Mouse (Mus musculus): ENCODE data around the gene Otos. TPM values are rescaled to one million over a fixed set of nuclear protein-coding genes. Genes with fewer than 3 reads are reported as not detected.

Gene Otos
- polyA plus RNA-seq, 1 experiment, result 1.6 TPM

DNA sequence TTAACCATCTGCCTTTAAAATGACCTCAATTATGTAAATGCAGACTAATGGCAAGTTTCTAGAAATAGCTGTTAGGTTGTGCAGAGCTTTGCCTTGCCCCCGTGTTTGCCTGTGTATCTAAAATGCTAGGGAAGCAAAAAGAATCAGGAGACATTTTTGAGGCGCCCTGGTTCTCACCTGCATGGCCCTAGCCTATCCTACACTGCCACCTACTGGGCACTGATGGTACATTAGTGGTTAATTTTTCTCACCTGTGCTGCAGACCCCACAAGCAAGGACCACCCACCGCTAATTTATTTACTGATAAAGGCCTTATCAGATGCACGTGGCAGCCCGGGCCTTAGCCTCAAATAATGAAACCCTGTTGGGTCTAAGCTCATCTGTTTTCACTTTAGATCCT, 37.6 kb downstream of the Otos start:
- H3K27ac ChIP-seq (ENCODE audit: control insufficient read depth, insufficient read depth, low read length), result no peak overlapping the region
- peak; percentile 68 for DNase-seq
- no peaks in the 10 kb centered on the region for H3K36me3 ChIP-seq (ENCODE audit: control insufficient read depth, insufficient read depth, low read length)
- no peaks in the 10 kb centered on the region for H3K27me3 ChIP-seq (ENCODE audit: control insufficient read depth, insufficient read depth, low read length)
- H3K4me3 ChIP-seq (ENCODE audit: control insufficient read depth, insufficient read depth, low read length), result no peak overlapping the region
- 2% methylated on average over 5 of the region's 5 CpGs for WGBS
- no peak for TF ChIP-seq POLR2A (IDR thresholded peaks at IDR 0.05; ENCODE audit: control insufficient read depth, extremely low read depth, insufficient read depth, low read length, poor library complexity)
- no peak for TF ChIP-seq CTCF (IDR thresholded peaks at IDR 0.05; ENCODE audit: borderline replicate concordance, control insufficient read depth, extremely low read depth, insufficient read depth, low read length, poor library complexity)
- no peaks in the 10 kb centered on the region for H3K4me1 ChIP-seq (replicated peaks; ENCODE audit: control insufficient read depth, insufficient read depth, low read length)

DNA sequence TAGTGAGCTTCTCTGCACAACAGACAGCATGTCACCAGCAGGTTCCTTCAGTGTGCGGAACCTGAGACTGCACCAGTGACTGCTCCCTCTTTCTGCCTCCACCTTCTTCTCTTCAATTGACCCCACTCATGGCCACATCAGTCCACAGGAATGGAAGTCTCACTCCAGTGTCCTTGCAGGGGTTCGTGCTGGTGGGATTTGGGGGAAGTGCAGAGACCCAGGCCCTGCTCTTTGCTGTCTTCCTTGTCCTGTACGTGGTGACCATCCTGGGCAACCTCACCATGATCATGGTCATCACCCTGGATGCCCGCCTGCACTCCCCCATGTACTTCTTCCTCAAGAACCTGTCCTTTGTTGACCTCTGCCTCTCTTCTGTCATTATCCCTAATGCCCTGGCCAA, 40.9 kb downstream of the Otos start:
- H3K27me3 ChIP-seq (ENCODE audit: control insufficient read depth, insufficient read depth, low read length), result no peaks in the 10 kb centered on the region
- no peaks in the 10 kb centered on the region for H3K4me1 ChIP-seq (replicated peaks; ENCODE audit: control insufficient read depth, insufficient read depth, low read length)
- no peak for TF ChIP-seq CTCF (IDR thresholded peaks at IDR 0.05; ENCODE audit: borderline replicate concordance, control insufficient read depth, extremely low read depth, insufficient read depth, low read length, poor library complexity)
- TF ChIP-seq POLR2A (IDR thresholded peaks at IDR 0.05; ENCODE audit: control insufficient read depth, extremely low read depth, insufficient read depth, low read length, poor library complexity), result no peak
- no peak overlapping the region for H3K27ac ChIP-seq (ENCODE audit: control insufficient read depth, insufficient read depth, low read length)
- no peak for DNase-seq
- 87% methylated on average over 4 of the region's 4 CpGs for WGBS
- H3K4me3 ChIP-seq (ENCODE audit: control insufficient read depth, insufficient read depth, low read length), result no peak overlapping the region
- no peaks in the 10 kb centered on the region for H3K36me3 ChIP-seq (ENCODE audit: control insufficient read depth, insufficient read depth, low read length)

GRCm38 (mm10) chr1:92605482-92605881, 43.2 kb downstream of the Otos start, which contains the start of gene Olfr1410:
Gene Olfr1410, plus strand, starts transcription at chr1:92605782.
- Histone ChIP-seq H3K27me3 (ENCODE audit: control insufficient read depth, insufficient read depth, low read length) (no peaks in the 10 kb centered on the region), H3K4me1 (replicated peaks; ENCODE audit: control insufficient read depth, insufficient read depth, low read length) (no peaks in the 10 kb centered on the region), H3K4me3 (ENCODE audit: control insufficient read depth, insufficient read depth, low read length) (no peak within 1 kb of the TSS), H3K36me3 (ENCODE audit: control insufficient read depth, insufficient read depth, low read length) (no peaks in the 10 kb centered on the region), H3K27ac (ENCODE audit: control insufficient read depth, insufficient read depth, low read length) (no peak within 1 kb of the TSS)
- WGBS, result 90% methylated on average over 1 of the region's 1 CpGs
- TF ChIP-seq CTCF (IDR thresholded peaks at IDR 0.05; ENCODE audit: borderline replicate concordance, control insufficient read depth, extremely low read depth, insufficient read depth, low read length, poor library complexity) (no peak), POLR2A (IDR thresholded peaks at IDR 0.05; ENCODE audit: control insufficient read depth, extremely low read depth, insufficient read depth, low read length, poor library complexity) (no peak)
- no peak for DNase-seq

GRCm38 (mm10) chr1:92596019-92596418, 52.6 kb downstream of the Otos start:
- WGBS, result 90% methylated on average over 3 of the region's 3 CpGs
- H3K4me1 ChIP-seq (replicated peaks; ENCODE audit: control insufficient read depth, insufficient read depth, low read length), result no peaks in the 10 kb centered on the region
- DNase-seq, result no peak
- H3K27me3 ChIP-seq (ENCODE audit: control insufficient read depth, insufficient read depth, low read length), result no peaks in the 10 kb centered on the region
- no peak overlapping the region for H3K27ac ChIP-seq (ENCODE audit: control insufficient read depth, insufficient read depth, low read length)
- TF ChIP-seq CTCF (IDR thresholded peaks at IDR 0.05; ENCODE audit: borderline replicate concordance, control insufficient read depth, extremely low read depth, insufficient read depth, low read length, poor library complexity) (no peak), POLR2A (IDR thresholded peaks at IDR 0.05; ENCODE audit: control insufficient read depth, extremely low read depth, insufficient read depth, low read length, poor library complexity) (no peak)
- H3K36me3 ChIP-seq (ENCODE audit: control insufficient read depth, insufficient read depth, low read length), result no peaks in the 10 kb centered on the region
- no peak overlapping the region for H3K4me3 ChIP-seq (ENCODE audit: control insufficient read depth, insufficient read depth, low read length)

Other genes starting within 250 kb of the Otos start
- 83.6 and 96.7 TPM in 2 replicates for gene Ndufa10, start 175.0 kb downstream of the Otos start, polyA plus RNA-seq (2012; rRNA removed)
- not detected in 2 replicates for gene Olfr1416, start 163.7 kb downstream of the Otos start, polyA plus RNA-seq (2012; rRNA removed)
- not detected in 2 replicates for gene Olfr1415, start 152.7 kb downstream of the Otos start, polyA plus RNA-seq (2012; rRNA removed)
- not detected in 2 replicates for gene Olfr1414, start 130.2 kb downstream of the Otos start, polyA plus RNA-seq (2012; rRNA removed)
- gene Olfr1413, start 77.5 kb downstream of the Otos start, polyA plus RNA-seq (2012; rRNA removed), result not detected in 2 replicates
- gene Olfr1412, start 63.1 kb downstream of the Otos start, polyA plus RNA-seq (2012; rRNA removed), result not detected in 2 replicates
- gene Olfr1411, start 54.4 kb downstream of the Otos start, polyA plus RNA-seq (2012; rRNA removed), result 0.11 TPM in 1 of 2 replicates, not detected in the other
- 0.11 and 0.23 TPM in 2 replicates for gene Olfr1410, start 43.1 kb downstream of the Otos start, polyA plus RNA-seq (2012; rRNA removed)
- gene Olfr12, start 31.1 kb downstream of the Otos start, polyA plus RNA-seq (2012; rRNA removed), result 0.12 TPM in 1 of 2 replicates, not detected in the other
- gene Cops9, start 6.9 kb downstream of the Otos start, polyA plus RNA-seq (2012; rRNA removed), result 105 and 144 TPM in 2 replicates
- gene Gpc1, start 182.8 kb upstream of the Otos start, polyA plus RNA-seq (2012; rRNA removed), result 57.3 and 72.5 TPM in 2 replicates

Data from thymus, adult 2 months (tissue).